8 mouse cellular contexts compared by ENCODE assay signal in genomic region chr8:106892210-106892805, GRCm38 (mm10). TPM values are rescaled to one million over a fixed set of nuclear protein-coding genes. Genes with fewer than 3 reads are reported as not detected.
A peak's percentile ranks its signal among the peaks of the same experiment; 100 is the strongest.
DNase-seq lines count a peak whose midpoint lies in the region; ATAC-seq lines count a peak whose summit lies in the region.

No protein-coding gene starts in this region.

- peak overlapping the region; percentile 99 for H3K9ac ChIP-seq in kidney, embryonic 14.5 days (ENCODE audit: low read depth, low read length)
- H3K9ac ChIP-seq in forebrain, embryonic 15.5 days (replicated peaks): peak overlapping the region; percentile 97

- H3K4me3 ChIP-seq in kidney, embryonic 14.5 days (ENCODE audit: low read length): peak overlapping the region; percentile 91
- peak overlapping the region; percentile 99 for H3K4me3 ChIP-seq in forebrain, embryonic 15.5 days

- 0 out of 2 replicates have a peak, but pooled peaks have one; percentile 22 for ATAC-seq in kidney, embryonic 14.5 days (ENCODE audit: low FRiP score, low TSS enrichment)
- ATAC-seq in forebrain, embryonic 15.5 days (replicated peaks): no peak

- peak overlapping the region; percentile 60 for H3K4me2 ChIP-seq in kidney, embryonic 14.5 days (replicated peaks; ENCODE audit: low read depth, low read length)
- peak overlapping the region; percentile 84 for H3K4me2 ChIP-seq in forebrain, embryonic 15.5 days (replicated peaks)

- H3K36me3 ChIP-seq in kidney, embryonic 14.5 days (ENCODE audit: control insufficient read depth, insufficient read depth, low read length): peaks cover 19% of the 10 kb centered on the region
- H3K36me3 ChIP-seq in forebrain, embryonic 15.5 days: peaks cover 14% of the 10 kb centered on the region; the same call in 1 of the 2 replicates

- H3K9me3 ChIP-seq in kidney, embryonic 14.5 days (ENCODE audit: control insufficient read depth, low read length): no peaks in the 10 kb centered on the region
- H3K9me3 ChIP-seq in forebrain, embryonic 15.5 days: no peaks in the 10 kb centered on the region

- under 1% methylated on average over 15 of the region's 15 CpGs for WGBS in kidney, embryonic 14.5 days
- WGBS in forebrain, embryonic 15.5 days: under 1% methylated on average over 15 of the region's 15 CpGs

- H3K4me1 ChIP-seq in kidney, embryonic 14.5 days (ENCODE audit: control insufficient read depth, insufficient read depth, low read length): peaks cover 20% of the 10 kb centered on the region
- peaks cover 32% of the 10 kb centered on the region for H3K4me1 ChIP-seq in forebrain, embryonic 15.5 days

- H3K27me3 ChIP-seq in kidney, embryonic 14.5 days (ENCODE audit: control insufficient read depth, insufficient read depth, low read length): no peaks in the 10 kb centered on the region
- no peaks in the 10 kb centered on the region for H3K27me3 ChIP-seq in forebrain, embryonic 15.5 days

- DNase-seq in kidney, adult 18-20 months: no peak
- peak; percentile 65 for DNase-seq in adipocyte (ENCODE audit: low spot score)
- peak; percentile 71 for DNase-seq in kidney, postnatal 10 days
- peak; percentile 58 for DNase-seq in mesoderm, embryonic 11.5 days (ENCODE audit: low read depth, low spot score)
- peak; percentile 73 for DNase-seq in testis, postnatal 14 days (ENCODE audit: low spot score)
- DNase-seq in right cerebral cortex, adult 2 months (ENCODE audit: low spot score in 2 of 2): no peak

- H3K27ac ChIP-seq in kidney, embryonic 14.5 days (ENCODE audit: low read depth, low read length): peak overlapping the region; percentile 98
- peak overlapping the region; percentile 94 for H3K27ac ChIP-seq in forebrain, embryonic 15.5 days (replicated peaks)

RNA-seq across cellular contexts. Expression of gene Utp4, which starts 1.1 kb away (rescaled TPM):
- polyA plus RNA-seq in kidney, embryonic 14.5 days (2014; fragmentation: Nextera tagmentation; extraction: Ambion mirVana): 72.7 and 92.6 TPM in 2 replicates
- polyA plus RNA-seq in forebrain, embryonic 15.5 days (2015; fragmentation: Nextera tagmentation; extraction: Ambion mirVana): 49.1 and 49.4 TPM in 2 replicates

RNA-seq across cellular contexts. Expression of gene Has3, which starts 22.3 kb away (rescaled TPM):
- 1.2 and 1.3 TPM in 2 replicates for polyA plus RNA-seq in kidney, embryonic 14.5 days (2014; fragmentation: Nextera tagmentation; extraction: Ambion mirVana)
- polyA plus RNA-seq in forebrain, embryonic 15.5 days (2015; fragmentation: Nextera tagmentation; extraction: Ambion mirVana): 0.89 and 0.95 TPM in 2 replicates

RNA-seq across cellular contexts. Expression of gene Sntb2, which starts 43.2 kb away (rescaled TPM):
- 18.7 and 19.4 TPM in 2 replicates for polyA plus RNA-seq in kidney, embryonic 14.5 days (2014; fragmentation: Nextera tagmentation; extraction: Ambion mirVana)
- polyA plus RNA-seq in forebrain, embryonic 15.5 days (2015; fragmentation: Nextera tagmentation; extraction: Ambion mirVana): 3.7 and 4.3 TPM in 2 replicates

Comparison
In these comparisons a context has a peak if more than half of its experiments do, and no peak if none do; other contexts are left out.
1. DNase-seq: peak in adipocyte (single experiment), kidney, postnatal 10 days (single experiment), mesoderm, embryonic 11.5 days (single experiment) and testis, postnatal 14 days (single experiment); none in kidney, adult 18-20 months (single experiment) and right cerebral cortex, adult 2 months (0 of 2).